Mouse (Mus musculus): ENCODE measurements around the gene Col10a1.

DNA sequence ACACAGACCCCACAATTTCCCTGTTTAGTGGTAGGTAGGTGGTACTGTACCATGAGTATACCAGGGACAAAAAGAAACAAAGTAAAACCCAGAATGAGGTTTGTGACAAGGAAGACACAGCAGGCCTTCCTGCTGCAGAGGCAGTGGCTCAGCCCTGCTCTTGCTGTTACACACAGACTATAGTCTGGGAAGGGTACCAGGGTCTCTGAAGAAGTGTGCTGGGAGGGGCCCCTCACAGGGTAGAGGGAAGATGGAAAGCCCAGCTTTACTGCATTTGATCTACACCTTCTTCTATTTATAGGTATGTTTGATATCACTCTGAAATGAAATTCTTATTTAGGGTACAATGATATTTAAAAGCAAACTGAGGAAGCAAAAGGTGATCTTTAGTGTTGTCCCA is 26.0 kb upstream of the Col10a1 start:
- TF ChIP-seq CTCF (IDR thresholded peaks at IDR 0.05; ENCODE audit: insufficient read depth, low read depth, low read length) (no peak), POLR2A (IDR thresholded peaks at IDR 0.05; ENCODE audit: insufficient read depth, low read depth, low read length) (no peak)
